ENCODE assay signal across 16 mouse cellular contexts in genomic region chr19:5862335-5863085, GRCm38 (mm10). TPM values are rescaled to one million over a fixed set of nuclear protein-coding genes. Genes with fewer than 3 reads are reported as not detected.
DNase-seq lines count a peak whose midpoint lies in the region; ATAC-seq and TF ChIP-seq lines count a peak whose summit lies in the region.
"Had no signal": no experiment of that assay in that cellular context is flagged by ENCODE, and none has a peak within 500 bp of the region (broad histone marks: within the 10 kb centered on the region; RNA-seq: fewer than 3 reads in every experiment).

No protein-coding gene starts in this region.

- peak; percentile 45 to 64 for DNase-seq in cerebellum, postnatal 25 days
- no peak for DNase-seq in cerebellum, adult 9-10 months
- no peak for DNase-seq in layer of hippocampus, adult 2 months (ENCODE audit: low spot score in 2 of 2)
- DNase-seq in layer of hippocampus, postnatal 36 days = no peak
- DNase-seq in G1E (ENCODE audit: low spot score) (no peak), MN1 (ENCODE audit: low spot score) (no peak)
- DNase-seq in limb, embryonic 10.5 days (ENCODE audit: low spot score) = no peak
- DNase-seq in spleen, postnatal 4 days (ENCODE audit: low spot score in 2 of 2) = no peak
- DNase-seq: embryo, embryonic 11 days; kidney, adult 9 months; thymus, postnatal 25 days had no signal

- ATAC-seq in G1E (ENCODE audit: extremely low read depth, insufficient number of reproducible peaks, low FRiP score, poor library complexity, severe bottlenecking) = no peak
- ATAC-seq: activated CD4-positive, CD25-positive, alpha-beta regulatory T cell, adult 4 months had no signal

- WGBS in limb, embryonic 10.5 days = 98% methylated on average over 14 of the region's 14 CpGs

- no peak overlapping the region for H3K27ac ChIP-seq in layer of hippocampus, adult 2 months
- 0 out of 2 replicates have a peak overlapping the region, but pooled peaks have one; percentile 2 for H3K27ac ChIP-seq in limb, embryonic 10.5 days
- H3K27ac ChIP-seq: lung, embryonic 15.5 days; stomach, embryonic 15.5 days had no signal

- no peaks in the 10 kb centered on the region for H3K4me1 ChIP-seq in G1E (ENCODE audit: insufficient read depth, low read depth, low read length)
- no peaks in the 10 kb centered on the region for H3K4me1 ChIP-seq in limb, embryonic 10.5 days
- H3K4me1 ChIP-seq: lung, embryonic 15.5 days; stomach, embryonic 15.5 days had no signal

- peaks cover 91% of the 10 kb centered on the region for H3K36me3 ChIP-seq in G1E (replicated peaks)
- H3K36me3 ChIP-seq in limb, embryonic 10.5 days = peaks cover 100% of the 10 kb centered on the region

- peaks cover 10% of the 10 kb centered on the region for H3K9me3 ChIP-seq in G1E (replicated peaks)
- H3K9me3 ChIP-seq in limb, embryonic 10.5 days (replicated peaks) = no peaks in the 10 kb centered on the region
- H3K9me3 ChIP-seq: lung, embryonic 15.5 days; stomach, embryonic 15.5 days had no signal

- no peak overlapping the region for H3K4me3 ChIP-seq in layer of hippocampus, adult 2 months
- 0 out of 2 replicates have a peak overlapping the region, but pooled peaks have one; percentile 1 for H3K4me3 ChIP-seq in G1E (ENCODE audit: low read depth, low read length)
- 0 out of 2 replicates have a peak overlapping the region, but pooled peaks have one; percentile 2 for H3K4me3 ChIP-seq in limb, embryonic 10.5 days
- H3K4me3 ChIP-seq: erythroblast, embryonic 14.5 days; lung, embryonic 15.5 days; megakaryocyte, embryonic 14.5 days; stomach, embryonic 15.5 days had no signal

- no peaks in the 10 kb centered on the region for H3K27me3 ChIP-seq in G1E (ENCODE audit: insufficient read depth, low read length)
- H3K27me3 ChIP-seq in limb, embryonic 10.5 days (ENCODE audit: low read depth, poor library complexity, severe bottlenecking) = no peaks in the 10 kb centered on the region
- H3K27me3 ChIP-seq: lung, embryonic 15.5 days; megakaryocyte, embryonic 14.5 days; stomach, embryonic 15.5 days had no signal

- peak; percentile 51 for TF ChIP-seq CTCF in layer of hippocampus, adult 2 months (conservative IDR thresholded peaks at IDR 0.05)
- no peak for TF ChIP-seq CTCF in G1E (IDR thresholded peaks at IDR 0.05; ENCODE audit: low read depth, low read length)

RNA-seq across cellular contexts. Expression of gene Frmd8, which starts 12.6 kb away (rescaled TPM):
- 10 to 100 TPM in 1 of 2 experiments, 1 to 10 TPM in 1; 9.5 to 10.6 TPM for total RNA-seq in layer of hippocampus, adult 2 months (2021)
- total RNA-seq in layer of hippocampus, postnatal 36 days (2021) = 10 to 100 TPM; 13.5 to 14.2 TPM
- total RNA-seq in G1E (2014; fragmentation: Nextera tagmentation) (8.9 and 15.1 TPM in 2 replicates), G1E (2017) (14.5 and 15.2 TPM in 2 replicates)
- 21.0 and 21.9 TPM in 2 replicates for polyA plus RNA-seq in G1E (2012)
- polyA plus RNA-seq in limb, embryonic 10.5 days (2016; fragmentation: Nextera tagmentation; extraction: Ambion mirVana) = 43.5 and 48.7 TPM in 2 replicates

RNA-seq across cellular contexts. Expression of gene Slc25a45, which starts 15.1 kb away (rescaled TPM):
- total RNA-seq in layer of hippocampus, adult 2 months (2021) = 1 to 10 TPM; 3.5 to 3.6 TPM
- total RNA-seq in layer of hippocampus, postnatal 36 days (2021) = 1 to 10 TPM; 2.5 to 2.7 TPM
- 3.5 and 6.4 TPM in 2 replicates for total RNA-seq in G1E (2014; fragmentation: Nextera tagmentation)
- 10.9 and 12.5 TPM in 2 replicates for total RNA-seq in G1E (2017)
- polyA plus RNA-seq in G1E (2012) = 0.68 and 0.93 TPM in 2 replicates
- 1.8 TPM in 2 replicates for polyA plus RNA-seq in limb, embryonic 10.5 days (2016; fragmentation: Nextera tagmentation; extraction: Ambion mirVana)
- polyA plus RNA-seq: erythroblast, embryonic 14.5 days had no signal

RNA-seq across cellular contexts. Expression of gene Tigd3, which starts 31.4 kb away (rescaled TPM):
- 1 to 10 TPM; 2.5 to 3.2 TPM for total RNA-seq in layer of hippocampus, adult 2 months (2021)
- total RNA-seq in layer of hippocampus, postnatal 36 days (2021) = 1 to 10 TPM; 1.9 to 2.2 TPM
- 0.90 and 2.1 TPM in 2 replicates for total RNA-seq in G1E (2014; fragmentation: Nextera tagmentation)
- total RNA-seq in G1E (2017) = 2.0 and 2.4 TPM in 2 replicates
- polyA plus RNA-seq in G1E (2012) = 0.70 and 1.0 TPM in 2 replicates
- polyA plus RNA-seq in limb, embryonic 10.5 days (2016; fragmentation: Nextera tagmentation; extraction: Ambion mirVana) = 5.2 and 5.9 TPM in 2 replicates

RNA-seq across cellular contexts. Expression of gene Dpf2, which starts 50.3 kb away (rescaled TPM):
- total RNA-seq in layer of hippocampus, adult 2 months (2021) = 10 to 100 TPM; 94.1 to 95.3 TPM
- total RNA-seq in layer of hippocampus, postnatal 36 days (2021) = 100 to 1,000 TPM in 1 of 2 experiments, 10 to 100 TPM in 1; 92.0 to 108 TPM
- total RNA-seq in G1E (2014; fragmentation: Nextera tagmentation) (126 and 142 TPM in 2 replicates), G1E (2017) (152 and 196 TPM in 2 replicates)
- polyA plus RNA-seq in G1E (2012) = 42.1 and 68.8 TPM in 2 replicates
- polyA plus RNA-seq in limb, embryonic 10.5 days (2016; fragmentation: Nextera tagmentation; extraction: Ambion mirVana) = 223 and 240 TPM in 2 replicates

Comparison
In these comparisons a context has a peak if more than half of its experiments do, and no peak if none do; other contexts are left out.
1. DNase-seq: peak in cerebellum, postnatal 25 days (2 of 2); none in cerebellum, adult 9-10 months (single experiment), layer of hippocampus, adult 2 months (0 of 2), layer of hippocampus, postnatal 36 days (0 of 2), G1E (single experiment), limb, embryonic 10.5 days (single experiment), spleen, postnatal 4 days (0 of 2) and MN1 (single experiment).